Comparison of ENCODE assay signal across 9 mouse cellular contexts in genomic region chr1:39504261-39504660, GRCm38 (mm10). TPM values are rescaled to one million over a fixed set of nuclear protein-coding genes. Genes with fewer than 3 reads are reported as not detected.
DNase-seq lines count a peak whose midpoint lies in the region; ATAC-seq and TF ChIP-seq lines count a peak whose summit lies in the region.
"Had no signal": no experiment of that assay in that cellular context is flagged by ENCODE, and none has a peak within 500 bp of the region (broad histone marks: within the 10 kb centered on the region; RNA-seq: fewer than 3 reads in every experiment).

No protein-coding gene starts in this region.

- H3K27ac ChIP-seq in forebrain, postnatal 0 days (ENCODE audit: low read depth, low read length) = no peak overlapping the region
- no peak overlapping the region for H3K27ac ChIP-seq in forebrain, embryonic 11.5 days (ENCODE audit: low read depth, low read length)
- H3K27ac ChIP-seq in midbrain, embryonic 14.5 days (replicated peaks; ENCODE audit: low read depth, low read length) = no peak overlapping the region
- H3K27ac ChIP-seq in midbrain, embryonic 11.5 days (ENCODE audit: low read depth, low read length) = no peak overlapping the region
- H3K27ac ChIP-seq in forebrain, embryonic 16.5 days (ENCODE audit: low read length) = no peak overlapping the region
- H3K27ac ChIP-seq: heart, embryonic 13.5 days had no signal

- H3K4me2 ChIP-seq in forebrain, postnatal 0 days (ENCODE audit: low read depth) = no peak overlapping the region
- no peak overlapping the region for H3K4me2 ChIP-seq in forebrain, embryonic 11.5 days (ENCODE audit: low read depth, low read length, severe bottlenecking)
- H3K4me2 ChIP-seq in midbrain, embryonic 14.5 days (ENCODE audit: low read length) = no peak overlapping the region
- H3K4me2 ChIP-seq in midbrain, embryonic 11.5 days = no peak overlapping the region
- no peak overlapping the region for H3K4me2 ChIP-seq in forebrain, embryonic 16.5 days (ENCODE audit: low read length)
- H3K4me2 ChIP-seq: heart, embryonic 13.5 days had no signal

- TF ChIP-seq CTCF in forebrain, postnatal 0 days (IDR thresholded peaks at IDR 0.05; ENCODE audit: low read depth) = peak; percentile 50

- H3K4me1 ChIP-seq in forebrain, postnatal 0 days (ENCODE audit: insufficient read depth) = no peaks in the 10 kb centered on the region
- no peaks in the 10 kb centered on the region for H3K4me1 ChIP-seq in forebrain, embryonic 11.5 days (replicated peaks; ENCODE audit: control insufficient read depth, insufficient read depth, low read length)
- H3K4me1 ChIP-seq in midbrain, embryonic 14.5 days (ENCODE audit: control insufficient read depth, insufficient read depth, low read length) = no peaks in the 10 kb centered on the region
- H3K4me1 ChIP-seq in midbrain, embryonic 11.5 days (ENCODE audit: control insufficient read depth, insufficient read depth, low read length) = no peaks in the 10 kb centered on the region
- H3K4me1 ChIP-seq in forebrain, embryonic 16.5 days (replicated peaks; ENCODE audit: control insufficient read depth, insufficient read depth, low read length) = no peaks in the 10 kb centered on the region

- DNase-seq in forebrain, postnatal 0 days = peak; percentile 15
- no peak for DNase-seq in forebrain, embryonic 11.5 days (ENCODE audit: low spot score)
- peak; percentile 45 for DNase-seq in midbrain, embryonic 14.5 days
- no peak for DNase-seq in midbrain, embryonic 11.5 days (ENCODE audit: low spot score, missing footprints)
- DNase-seq in brain, adult 2 months (ENCODE audit: low read depth, low spot score) = peak; percentile 79
- DNase-seq in lung, postnatal 14 days = peak; percentile 41
- no peak for DNase-seq in adipocyte (ENCODE audit: low spot score)

- no peaks in the 10 kb centered on the region for H3K27me3 ChIP-seq in forebrain, postnatal 0 days (ENCODE audit: insufficient read depth, low read length)
- H3K27me3 ChIP-seq in forebrain, embryonic 11.5 days (ENCODE audit: control insufficient read depth, insufficient read depth, low read length) = no peaks in the 10 kb centered on the region
- no peaks in the 10 kb centered on the region for H3K27me3 ChIP-seq in midbrain, embryonic 14.5 days (ENCODE audit: control insufficient read depth, insufficient read depth, low read length)
- H3K27me3 ChIP-seq in midbrain, embryonic 11.5 days (ENCODE audit: control insufficient read depth, insufficient read depth, low read length) = no peaks in the 10 kb centered on the region
- H3K27me3 ChIP-seq in forebrain, embryonic 16.5 days (replicated peaks; ENCODE audit: control insufficient read depth, insufficient read depth, low read length) = no peaks in the 10 kb centered on the region
- H3K27me3 ChIP-seq: heart, embryonic 13.5 days had no signal

- no peak for ATAC-seq in forebrain, postnatal 0 days
- no peak for ATAC-seq in forebrain, embryonic 11.5 days (replicated peaks; ENCODE audit: low FRiP score)
- no peak for ATAC-seq in midbrain, embryonic 14.5 days (ENCODE audit: low FRiP score, low TSS enrichment)
- ATAC-seq in midbrain, embryonic 11.5 days (ENCODE audit: low FRiP score) = no peak
- ATAC-seq in forebrain, embryonic 16.5 days = no peak

- no peak overlapping the region for H3K4me3 ChIP-seq in forebrain, postnatal 0 days (ENCODE audit: low read depth, low read length)
- H3K4me3 ChIP-seq in forebrain, embryonic 11.5 days (ENCODE audit: low read depth, low read length) = no peak overlapping the region
- no peak overlapping the region for H3K4me3 ChIP-seq in midbrain, embryonic 14.5 days (replicated peaks; ENCODE audit: low read depth, low read length)
- no peak overlapping the region for H3K4me3 ChIP-seq in midbrain, embryonic 11.5 days (ENCODE audit: low read depth, low read length)
- no peak overlapping the region for H3K4me3 ChIP-seq in forebrain, embryonic 16.5 days (replicated peaks; ENCODE audit: low read length)
- H3K4me3 ChIP-seq: heart, embryonic 13.5 days had no signal

- H3K36me3 ChIP-seq in forebrain, postnatal 0 days (ENCODE audit: insufficient read depth) = no peaks in the 10 kb centered on the region
- no peaks in the 10 kb centered on the region for H3K36me3 ChIP-seq in forebrain, embryonic 11.5 days (ENCODE audit: control insufficient read depth, insufficient read depth, low read length)
- no peaks in the 10 kb centered on the region for H3K36me3 ChIP-seq in midbrain, embryonic 14.5 days (ENCODE audit: control insufficient read depth, insufficient read depth, low read length)
- H3K36me3 ChIP-seq in midbrain, embryonic 11.5 days (ENCODE audit: control insufficient read depth, insufficient read depth, low read length) = no peaks in the 10 kb centered on the region
- H3K36me3 ChIP-seq in forebrain, embryonic 16.5 days (ENCODE audit: control insufficient read depth, insufficient read depth) = no peaks in the 10 kb centered on the region
- H3K36me3 ChIP-seq: heart, embryonic 13.5 days had no signal

- H3K9me3 ChIP-seq in forebrain, postnatal 0 days (ENCODE audit: low read length) = no peaks in the 10 kb centered on the region
- H3K9me3 ChIP-seq in forebrain, embryonic 11.5 days (ENCODE audit: control insufficient read depth, low read length) = no peaks in the 10 kb centered on the region
- no peaks in the 10 kb centered on the region for H3K9me3 ChIP-seq in midbrain, embryonic 14.5 days (ENCODE audit: control insufficient read depth, low read length)
- H3K9me3 ChIP-seq in midbrain, embryonic 11.5 days (ENCODE audit: control insufficient read depth, low read length) = no peaks in the 10 kb centered on the region
- H3K9me3 ChIP-seq in forebrain, embryonic 16.5 days (ENCODE audit: control insufficient read depth, low read length) = no peaks in the 10 kb centered on the region
- H3K9me3 ChIP-seq: heart, embryonic 13.5 days had no signal

- H3K9ac ChIP-seq in forebrain, postnatal 0 days = no peak overlapping the region
- no peak overlapping the region for H3K9ac ChIP-seq in forebrain, embryonic 11.5 days (ENCODE audit: low read length)
- no peak overlapping the region for H3K9ac ChIP-seq in midbrain, embryonic 14.5 days (replicated peaks; ENCODE audit: low read length)
- H3K9ac ChIP-seq in midbrain, embryonic 11.5 days (ENCODE audit: low read length) = no peak overlapping the region
- no peak overlapping the region for H3K9ac ChIP-seq in forebrain, embryonic 16.5 days (replicated peaks; ENCODE audit: low read depth, low read length)
- H3K9ac ChIP-seq: heart, embryonic 13.5 days had no signal

- WGBS in forebrain, postnatal 0 days = 18% methylated on average over 1 of the region's 1 CpGs
- WGBS in forebrain, embryonic 11.5 days = 20% methylated on average over 1 of the region's 1 CpGs
- WGBS in midbrain, embryonic 14.5 days = 12% methylated on average over 1 of the region's 1 CpGs
- 15% methylated on average over 1 of the region's 1 CpGs for WGBS in midbrain, embryonic 11.5 days
- WGBS in forebrain, embryonic 16.5 days = 11% methylated on average over 1 of the region's 1 CpGs

RNA-seq across cellular contexts. Expression of gene Tbc1d8, which starts 25.7 kb away (rescaled TPM):
- 15.9 and 19.3 TPM in 2 replicates for total RNA-seq in forebrain, postnatal 0 days (2014; rRNA removed)
- polyA plus RNA-seq in forebrain, postnatal 0 days (2015; fragmentation: Nextera tagmentation; extraction: Ambion mirVana) = 6.0 and 7.7 TPM in 2 replicates
- polyA plus RNA-seq in forebrain, embryonic 11.5 days (2014; fragmentation: Nextera tagmentation; extraction: Ambion mirVana) = 6.5 and 7.0 TPM in 2 replicates
- polyA plus RNA-seq in midbrain, embryonic 14.5 days (2014; fragmentation: Nextera tagmentation; extraction: Ambion mirVana) = 8.9 and 12.1 TPM in 2 replicates
- polyA plus RNA-seq in midbrain, embryonic 11.5 days (2014; fragmentation: Nextera tagmentation; extraction: Ambion mirVana) = 4.6 and 5.4 TPM in 2 replicates
- 10.6 and 13.0 TPM in 2 replicates for polyA plus RNA-seq in forebrain, embryonic 16.5 days (2015; fragmentation: Nextera tagmentation; extraction: Ambion mirVana)

RNA-seq across cellular contexts. Expression of gene Cnot11, which starts 30.5 kb away (rescaled TPM):
- 27.9 and 38.8 TPM in 2 replicates for total RNA-seq in forebrain, postnatal 0 days (2014; rRNA removed)
- 11.1 and 11.2 TPM in 2 replicates for polyA plus RNA-seq in forebrain, postnatal 0 days (2015; fragmentation: Nextera tagmentation; extraction: Ambion mirVana)
- 25.7 and 35.4 TPM in 2 replicates for polyA plus RNA-seq in forebrain, embryonic 11.5 days (2014; fragmentation: Nextera tagmentation; extraction: Ambion mirVana)
- polyA plus RNA-seq in midbrain, embryonic 14.5 days (2014; fragmentation: Nextera tagmentation; extraction: Ambion mirVana) = 16.9 and 21.0 TPM in 2 replicates
- 29.9 and 33.3 TPM in 2 replicates for polyA plus RNA-seq in midbrain, embryonic 11.5 days (2014; fragmentation: Nextera tagmentation; extraction: Ambion mirVana)
- polyA plus RNA-seq in forebrain, embryonic 16.5 days (2015; fragmentation: Nextera tagmentation; extraction: Ambion mirVana) = 11.9 and 13.7 TPM in 2 replicates

Comparison
In these comparisons a context has a peak if more than half of its experiments do, and no peak if none do; other contexts are left out.
1. DNase-seq: peak in forebrain, postnatal 0 days (single experiment), midbrain, embryonic 14.5 days (single experiment), brain, adult 2 months (single experiment) and lung, postnatal 14 days (single experiment); none in forebrain, embryonic 11.5 days (single experiment), midbrain, embryonic 11.5 days (single experiment) and adipocyte (single experiment).